Mouse (Mus musculus) olfactory bulb, adult 2 months (tissue): ENCODE measurements around the gene Glb1.

Experiments
- CTCF ChIP-seq: fragments of 200-500 bp; IDR thresholded peaks from 2 replicates; pipeline ENCODE4 v1.5.1; 2012; ENCODE audit warnings: low read depth, mild to moderate bottlenecking, low read length, moderate library complexity; ENCODE audit not compliant: insufficient read depth
- POLR2A ChIP-seq: fragments of 200-500 bp; IDR thresholded peaks from 2 replicates; pipeline ENCODE4 v1.6.1; 2012; ENCODE audit warnings: mild to moderate bottlenecking, low read depth, low read length, moderate library complexity; ENCODE audit not compliant: insufficient read depth

DNA sequence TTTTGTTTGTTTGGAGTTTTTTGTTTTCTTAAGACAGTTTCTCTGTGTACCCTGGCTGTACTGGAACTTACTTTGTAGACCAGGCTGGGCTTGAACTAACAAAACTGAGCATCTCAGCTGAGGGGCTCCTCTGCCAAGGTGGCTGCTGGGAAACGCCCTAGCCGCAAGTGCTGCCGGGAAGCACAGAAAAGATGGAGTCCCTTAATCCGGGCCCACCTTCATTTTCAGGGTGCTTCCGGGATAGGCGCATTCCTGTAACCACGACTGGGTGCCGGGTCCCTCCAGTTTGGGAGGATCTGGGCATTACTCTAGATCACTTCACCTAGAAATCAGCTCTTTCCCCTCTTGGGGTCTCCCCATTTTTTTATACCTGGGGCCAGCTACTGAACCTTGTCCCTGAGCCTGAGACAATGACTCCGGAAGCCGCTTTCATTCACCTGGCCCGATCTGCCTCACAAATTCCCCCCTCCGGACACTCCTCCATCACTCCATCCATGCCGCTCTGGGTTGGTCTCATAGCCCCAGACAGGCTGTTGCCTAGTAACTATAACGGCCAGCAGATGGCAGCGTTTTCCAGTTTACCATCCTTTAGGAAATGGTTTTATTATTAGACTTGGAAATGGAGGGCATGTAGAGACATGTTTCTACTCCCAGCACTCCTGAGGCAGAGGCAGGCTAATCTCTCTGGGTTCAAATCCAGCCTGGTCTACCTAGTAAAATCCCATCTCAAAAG lies 99.1 kb downstream of the Glb1 start:
- TF ChIP-seq POLR2A (no peak), CTCF (no peak)
